ENCODE assay signal across 26 mouse cellular contexts in genomic region chr3:122602370-122602769, GRCm38 (mm10). TPM values are rescaled to one million over a fixed set of nuclear protein-coding genes. Genes with fewer than 3 reads are reported as not detected.
DNase-seq lines count a peak whose midpoint lies in the region; ATAC-seq and TF ChIP-seq lines count a peak whose summit lies in the region.
"Had no signal": no experiment of that assay in that cellular context is flagged by ENCODE, and none has a peak within 500 bp of the region (broad histone marks: within the 10 kb centered on the region; RNA-seq: fewer than 3 reads in every experiment).

No protein-coding gene starts in this region.

- peak; percentile 19 to 29 for DNase-seq in kidney, postnatal 36 days
- DNase-seq in brain, embryonic 14.5 days (ENCODE audit: low read depth) = peak; percentile 43
- no peak for DNase-seq in cerebellum, adult 8-10 months
- DNase-seq: adrenal gland, postnatal 10 days; cerebellum, adult 11-12 months; cerebellum, postnatal 25 days; forebrain, postnatal 0 days; kidney, adult 18-20 months; liver; lung, adult 2 months; lung, postnatal 14 days; thymus, postnatal 4 days had no signal

- no peak overlapping the region for H3K4me2 ChIP-seq in forebrain, embryonic 15.5 days (replicated peaks)
- no peak overlapping the region for H3K4me2 ChIP-seq in forebrain, embryonic 16.5 days (ENCODE audit: low read length)
- H3K4me2 ChIP-seq in kidney, embryonic 15.5 days = no peak overlapping the region
- H3K4me2 ChIP-seq in neural tube, embryonic 13.5 days = no peak overlapping the region
- H3K4me2 ChIP-seq in neural tube, embryonic 15.5 days = no peak overlapping the region
- H3K4me2 ChIP-seq: embryonic facial prominence, embryonic 15.5 days; heart, embryonic 15.5 days; hindbrain, embryonic 12.5 days had no signal

- no peak overlapping the region for H3K27ac ChIP-seq in forebrain, embryonic 15.5 days (replicated peaks)
- H3K27ac ChIP-seq in forebrain, embryonic 16.5 days (ENCODE audit: low read length) = no peak overlapping the region
- H3K27ac ChIP-seq in kidney, embryonic 15.5 days = no peak overlapping the region
- no peak overlapping the region for H3K27ac ChIP-seq in neural tube, embryonic 13.5 days (replicated peaks)
- no peak overlapping the region; the same call in 1 of the 2 replicates for H3K27ac ChIP-seq in neural tube, embryonic 15.5 days (replicated peaks)
- H3K27ac ChIP-seq: embryonic facial prominence, embryonic 10.5 days; embryonic facial prominence, embryonic 15.5 days; heart, embryonic 15.5 days; hindbrain, embryonic 12.5 days; kidney, postnatal 0 days; liver, embryonic 14.5 days; midbrain, embryonic 10.5 days had no signal

- no peak overlapping the region for H3K4me3 ChIP-seq in forebrain, embryonic 15.5 days
- H3K4me3 ChIP-seq in forebrain, embryonic 16.5 days (replicated peaks; ENCODE audit: low read length) = no peak overlapping the region
- no peak overlapping the region for H3K4me3 ChIP-seq in kidney, embryonic 15.5 days (replicated peaks)
- no peak overlapping the region for H3K4me3 ChIP-seq in neural tube, embryonic 13.5 days
- H3K4me3 ChIP-seq in neural tube, embryonic 15.5 days (replicated peaks) = no peak overlapping the region
- H3K4me3 ChIP-seq: embryonic facial prominence, embryonic 10.5 days; embryonic facial prominence, embryonic 15.5 days; heart, embryonic 15.5 days; hindbrain, embryonic 12.5 days; midbrain, embryonic 10.5 days had no signal

- no peak for TF ChIP-seq POLR2A in brain, embryonic 14.5 days (IDR thresholded peaks at IDR 0.05; ENCODE audit: borderline replicate concordance, extremely low read depth, insufficient read depth, insufficient read length, poor library complexity, severe bottlenecking)

- H3K9me3 ChIP-seq in forebrain, embryonic 15.5 days = no peaks in the 10 kb centered on the region
- no peaks in the 10 kb centered on the region for H3K9me3 ChIP-seq in forebrain, embryonic 16.5 days (ENCODE audit: control insufficient read depth, low read length)
- no peaks in the 10 kb centered on the region for H3K9me3 ChIP-seq in kidney, embryonic 15.5 days (replicated peaks)
- H3K9me3 ChIP-seq in neural tube, embryonic 13.5 days = no peaks in the 10 kb centered on the region
- no peaks in the 10 kb centered on the region for H3K9me3 ChIP-seq in neural tube, embryonic 15.5 days (replicated peaks)
- H3K9me3 ChIP-seq: embryonic facial prominence, embryonic 10.5 days; embryonic facial prominence, embryonic 15.5 days; heart, embryonic 15.5 days; hindbrain, embryonic 12.5 days; midbrain, embryonic 10.5 days had no signal

- no peaks in the 10 kb centered on the region for H3K36me3 ChIP-seq in forebrain, embryonic 15.5 days
- no peaks in the 10 kb centered on the region for H3K36me3 ChIP-seq in forebrain, embryonic 16.5 days (ENCODE audit: control insufficient read depth, insufficient read depth)
- 0 out of 2 replicates have a peak, but pooled peaks cover 2% of the 10 kb centered on the region for H3K36me3 ChIP-seq in kidney, embryonic 15.5 days
- H3K36me3 ChIP-seq in neural tube, embryonic 13.5 days = peaks cover 2% of the 10 kb centered on the region; the same call in 1 of the 2 replicates
- no peaks in the 10 kb centered on the region for H3K36me3 ChIP-seq in neural tube, embryonic 15.5 days
- H3K36me3 ChIP-seq: embryonic facial prominence, embryonic 15.5 days; heart, embryonic 15.5 days had no signal

- no peak overlapping the region for H3K9ac ChIP-seq in forebrain, embryonic 15.5 days (replicated peaks)
- H3K9ac ChIP-seq in forebrain, embryonic 16.5 days (replicated peaks; ENCODE audit: low read depth, low read length) = no peak overlapping the region
- no peak overlapping the region for H3K9ac ChIP-seq in kidney, embryonic 15.5 days
- H3K9ac ChIP-seq in neural tube, embryonic 13.5 days = no peak overlapping the region
- H3K9ac ChIP-seq in neural tube, embryonic 15.5 days (replicated peaks) = no peak overlapping the region
- H3K9ac ChIP-seq: embryonic facial prominence, embryonic 15.5 days; forebrain, postnatal 0 days; heart, embryonic 15.5 days; hindbrain, embryonic 12.5 days; liver, embryonic 14.5 days had no signal

- peaks cover 22% of the 10 kb centered on the region for H3K4me1 ChIP-seq in forebrain, embryonic 15.5 days
- H3K4me1 ChIP-seq in forebrain, embryonic 16.5 days (replicated peaks; ENCODE audit: control insufficient read depth, insufficient read depth, low read length) = peaks cover 4% of the 10 kb centered on the region; the same call in 1 of the 2 replicates
- peaks cover 6% of the 10 kb centered on the region for H3K4me1 ChIP-seq in kidney, embryonic 15.5 days
- H3K4me1 ChIP-seq in neural tube, embryonic 13.5 days (replicated peaks) = peaks cover 23% of the 10 kb centered on the region
- H3K4me1 ChIP-seq in neural tube, embryonic 15.5 days = peaks cover 28% of the 10 kb centered on the region
- H3K4me1 ChIP-seq: embryonic facial prominence, embryonic 15.5 days; hindbrain, embryonic 12.5 days had no signal

- peak; percentile 18; the same call in 1 of the 2 replicates for ATAC-seq in forebrain, embryonic 15.5 days (replicated peaks)
- no peak for ATAC-seq in forebrain, embryonic 16.5 days
- ATAC-seq in kidney, embryonic 15.5 days (replicated peaks; ENCODE audit: low FRiP score) = no peak
- 0 out of 2 replicates have a peak, but pooled peaks have one; percentile 28 for ATAC-seq in neural tube, embryonic 13.5 days (ENCODE audit: low read depth)
- ATAC-seq in neural tube, embryonic 15.5 days (ENCODE audit: low FRiP score) = no peak; the same call in 1 of the 2 replicates
- ATAC-seq: CD4-positive, CD25-positive, alpha-beta regulatory T cell, adult 4 months; forebrain, postnatal 0 days; inflammation-experienced regulatory T-cells, adult 6 months had no signal

- TF ChIP-seq CTCF in brain, embryonic 14.5 days (IDR thresholded peaks at IDR 0.05; ENCODE audit: borderline replicate concordance, extremely low read depth, insufficient read depth, insufficient read length) = no peak

- H3K27me3 ChIP-seq in forebrain, embryonic 15.5 days = no peaks in the 10 kb centered on the region
- no peaks in the 10 kb centered on the region for H3K27me3 ChIP-seq in forebrain, embryonic 16.5 days (replicated peaks; ENCODE audit: control insufficient read depth, insufficient read depth, low read length)
- H3K27me3 ChIP-seq in kidney, embryonic 15.5 days = no peaks in the 10 kb centered on the region
- H3K27me3 ChIP-seq in neural tube, embryonic 13.5 days = no peaks in the 10 kb centered on the region
- no peaks in the 10 kb centered on the region for H3K27me3 ChIP-seq in neural tube, embryonic 15.5 days (replicated peaks)
- H3K27me3 ChIP-seq: embryonic facial prominence, embryonic 15.5 days; heart, embryonic 15.5 days; hindbrain, embryonic 12.5 days had no signal

- 82% methylated on average over 1 of the region's 1 CpGs for WGBS in forebrain, embryonic 15.5 days
- WGBS in forebrain, embryonic 16.5 days = 84% methylated on average over 1 of the region's 1 CpGs
- WGBS in kidney, embryonic 15.5 days = 100% methylated on average over 1 of the region's 1 CpGs
- 83% methylated on average over 1 of the region's 1 CpGs for WGBS in neural tube, embryonic 13.5 days
- WGBS in neural tube, embryonic 15.5 days = 96% methylated on average over 1 of the region's 1 CpGs

RNA-seq across cellular contexts. Expression of gene Fnbp1l, which starts 17.1 kb away (rescaled TPM):
- 240 and 248 TPM in 2 replicates for polyA plus RNA-seq in forebrain, embryonic 15.5 days (2015; fragmentation: Nextera tagmentation; extraction: Ambion mirVana)
- 269 and 295 TPM in 2 replicates for polyA plus RNA-seq in forebrain, embryonic 16.5 days (2015; fragmentation: Nextera tagmentation; extraction: Ambion mirVana)
- 46.7 and 53.7 TPM in 2 replicates for polyA plus RNA-seq in kidney, embryonic 15.5 days (2015; fragmentation: Nextera tagmentation; extraction: Ambion mirVana)
- polyA plus RNA-seq in neural tube, embryonic 13.5 days (2015; fragmentation: Nextera tagmentation; extraction: Ambion mirVana) = 144 and 166 TPM in 2 replicates
- polyA plus RNA-seq in neural tube, embryonic 15.5 days (2015; fragmentation: Nextera tagmentation; extraction: Ambion mirVana) = 135 and 147 TPM in 2 replicates
- polyA plus RNA-seq in brain, embryonic 14.5 days (2012; rRNA removed) = 292 and 358 TPM in 2 replicates

Comparison
In these comparisons a context has a peak if more than half of its experiments do, and no peak if none do; other contexts are left out.
1. ATAC-seq: peak in forebrain, embryonic 15.5 days (single experiment) and neural tube, embryonic 13.5 days (single experiment); none in forebrain, embryonic 16.5 days (single experiment), kidney, embryonic 15.5 days (single experiment) and neural tube, embryonic 15.5 days (single experiment).